In the genomic region with DNA sequence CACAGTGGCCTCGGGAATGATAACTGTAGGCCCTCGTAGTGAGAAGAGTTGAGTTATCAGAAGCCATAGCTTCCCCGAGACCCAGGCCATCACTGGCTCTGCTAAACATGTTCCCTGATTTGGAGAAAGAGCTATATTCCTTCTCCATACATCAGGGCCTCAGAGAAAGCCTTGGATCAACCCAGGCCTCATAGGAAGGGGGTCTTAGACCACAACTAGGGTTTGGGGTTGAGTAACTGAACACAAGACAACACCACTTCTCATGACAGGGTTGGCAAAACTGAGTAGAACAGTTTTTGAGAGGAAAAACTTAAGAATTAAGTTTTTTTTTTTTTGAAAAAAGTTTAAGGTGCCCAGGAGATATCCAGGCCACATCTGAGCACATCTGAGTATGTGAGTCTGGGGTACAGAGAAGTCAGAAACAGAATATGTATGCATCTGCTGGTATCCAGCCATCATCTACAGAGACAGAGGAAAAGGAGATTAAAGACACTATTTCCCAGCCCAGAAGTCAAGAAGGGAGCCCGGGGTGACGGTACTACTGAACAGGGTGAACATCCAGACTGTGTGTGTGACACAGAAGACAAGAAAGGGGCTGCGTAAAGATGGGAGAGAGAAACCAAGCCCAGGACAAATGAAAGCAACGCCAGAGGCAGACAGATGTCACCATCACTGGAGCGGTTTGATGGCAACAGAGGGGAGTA, we compare ENCODE assay signal across 17 mouse cellular contexts.
"Had no signal": no experiment of that assay in that cellular context is flagged by ENCODE, and none has a peak within 500 bp of the region (broad histone marks: within the 10 kb centered on the region; RNA-seq: fewer than 3 reads in every experiment).

No protein-coding gene starts in this region.

- ATAC-seq: liver, postnatal 0 days; lung, postnatal 0 days; midbrain, embryonic 13.5 days; midbrain, embryonic 15.5 days had no signal

- H3K9me3 ChIP-seq: liver, embryonic 15.5 days; lung, embryonic 15.5 days; megakaryocyte, embryonic 14.5 days; midbrain, embryonic 13.5 days; midbrain, embryonic 15.5 days; neural tube, embryonic 13.5 days; stomach, embryonic 15.5 days had no signal

- H3K4me2 ChIP-seq: liver, embryonic 15.5 days; lung, embryonic 15.5 days; midbrain, embryonic 11.5 days; midbrain, embryonic 13.5 days; midbrain, embryonic 15.5 days; neural tube, embryonic 13.5 days; stomach, embryonic 15.5 days had no signal

- H3K4me3 ChIP-seq: liver, embryonic 15.5 days; lung, embryonic 15.5 days; megakaryocyte, embryonic 14.5 days; midbrain, embryonic 13.5 days; midbrain, embryonic 15.5 days; neural tube, embryonic 13.5 days; stomach, embryonic 15.5 days had no signal

- DNase-seq: liver, postnatal 0 days; lung, adult 2 months; lung, postnatal 14 days; lung, postnatal 36 days; thymus, adult 2 months; thymus, postnatal 36 days had no signal

- H3K9ac ChIP-seq: liver, embryonic 15.5 days; liver, postnatal 0 days; lung, embryonic 15.5 days; midbrain, embryonic 13.5 days; midbrain, embryonic 15.5 days; neural tube, embryonic 13.5 days; stomach, embryonic 15.5 days had no signal

- H3K4me1 ChIP-seq: liver, embryonic 15.5 days; lung, embryonic 15.5 days; megakaryocyte, embryonic 14.5 days; midbrain, embryonic 13.5 days; midbrain, embryonic 15.5 days; neural tube, embryonic 13.5 days; stomach, embryonic 15.5 days had no signal

- H3K36me3 ChIP-seq: liver, embryonic 15.5 days; lung, embryonic 15.5 days; midbrain, embryonic 13.5 days; midbrain, embryonic 15.5 days; neural tube, embryonic 13.5 days; stomach, embryonic 15.5 days had no signal

- H3K27ac ChIP-seq: liver, embryonic 15.5 days; lung, embryonic 15.5 days; macrophage; midbrain, embryonic 13.5 days; midbrain, embryonic 15.5 days; stomach, embryonic 15.5 days; stomach, postnatal 0 days had no signal

- H3K27me3 ChIP-seq: liver, embryonic 15.5 days; lung, embryonic 15.5 days; megakaryocyte, embryonic 14.5 days; midbrain, embryonic 13.5 days; midbrain, embryonic 15.5 days; neural tube, embryonic 13.5 days; stomach, embryonic 15.5 days had no signal
